Mouse (Mus musculus): ENCODE results near the gene Gtf2h4.

DNA sequence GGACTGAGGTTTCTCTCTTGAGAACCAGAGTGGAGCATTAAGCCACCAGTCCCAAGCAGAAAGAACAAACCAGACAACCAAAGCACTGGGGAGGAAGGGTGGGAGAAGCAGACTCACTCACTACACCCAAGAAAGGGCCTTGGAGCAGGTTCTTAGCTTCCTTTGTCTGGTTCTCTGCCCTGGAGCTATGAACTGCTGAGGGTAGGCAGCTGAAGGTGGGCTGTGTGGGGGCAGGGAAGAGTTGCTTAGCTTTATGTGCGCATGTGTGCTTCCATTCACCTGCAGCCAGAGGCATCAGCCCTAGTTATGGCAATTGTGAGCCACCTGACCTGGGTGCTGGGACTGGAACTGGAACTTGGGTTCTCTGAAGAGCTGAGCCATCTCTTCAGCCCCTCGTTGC lies 20.5 kb downstream of the Gtf2h4 start:
- TF ChIP-seq CTCF (IDR thresholded peaks at IDR 0.05; ENCODE audit: extremely low read depth, insufficient read length, insufficient replicate concordance, low read depth, low read length) (no peak), POLR2A (IDR thresholded peaks at IDR 0.05; ENCODE audit: low read depth, low read length) (no peak)
